Mouse (Mus musculus) embryonic facial prominence, embryonic 10.5 days (tissue): ENCODE data around the gene Itsn2. TPM values are rescaled to one million over a fixed set of nuclear protein-coding genes. Genes with fewer than 3 reads are reported as not detected.

ENCODE experiments used
- polyA plus RNA-seq: library from polyadenylated mRNA; unstranded; fragments of >200 nt; fragmentation: Nextera tagmentation; extraction: Ambion mirVana; gene quantifications from 2 replicates; pipeline ENCODE4 v1.2.1, GENCODE M21; 2016

Itsn2 gene
- polyA plus RNA-seq, 1 experiment from 2014 or later, result 17.6 TPM

Other genes starting within 250 kb of the Itsn2 start
- gene Ncoa1, start 115.5 kb upstream of the Itsn2 start, polyA plus RNA-seq, result 2.4 and 2.7 TPM in 2 replicates
- gene Gm3625, start 289 bp downstream of the Itsn2 start, polyA plus RNA-seq, result not detected in 2 replicates
- gene Fam228a, start 145.8 kb downstream of the Itsn2 start, polyA plus RNA-seq, result 0.33 and 0.45 TPM in 2 replicates
- 2.2 and 2.4 TPM in 2 replicates for gene Pfn4, start 176.4 kb downstream of the Itsn2 start, polyA plus RNA-seq
- 1.4 and 2.4 TPM in 2 replicates for gene Fam228b, start 176.6 kb downstream of the Itsn2 start, polyA plus RNA-seq
- 299 and 302 TPM in 2 replicates for gene Sf3b6, start 224.9 kb downstream of the Itsn2 start, polyA plus RNA-seq
- gene Fkbp1b, start 249.0 kb downstream of the Itsn2 start, polyA plus RNA-seq, result 6.4 and 9.7 TPM in 2 replicates